23 mouse cellular contexts compared by ENCODE assay signal in the genomic region with DNA sequence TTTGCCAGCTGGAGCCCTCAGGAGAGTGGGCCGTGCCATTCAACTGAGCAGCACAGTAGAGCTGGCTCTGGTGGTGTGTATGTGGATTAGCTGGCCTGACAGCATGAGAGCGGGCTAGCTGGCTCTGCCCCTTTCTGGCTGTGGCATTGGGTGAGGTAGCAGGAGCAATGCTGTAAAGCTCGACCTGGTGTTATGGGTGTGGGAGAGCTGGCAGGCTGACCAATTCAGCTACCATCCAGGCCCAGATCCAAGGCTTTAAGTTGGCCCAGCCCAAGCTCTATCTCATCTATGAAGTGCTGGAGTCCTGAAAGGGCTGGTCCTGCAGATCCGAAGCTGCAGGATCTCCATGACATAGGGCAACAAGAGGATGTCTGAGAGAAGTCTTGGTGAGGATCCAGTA.
A peak's percentile ranks its signal among the peaks of the same experiment; 100 is the strongest.
DNase-seq lines count a peak whose midpoint lies in the region; ATAC-seq and TF ChIP-seq lines count a peak whose summit lies in the region.
"Had no signal": no experiment of that assay in that cellular context is flagged by ENCODE, and none has a peak within 500 bp of the region (broad histone marks: within the 10 kb centered on the region; RNA-seq: fewer than 3 reads in every experiment).

No protein-coding gene starts in this region.

- 66% methylated on average over 4 of the region's 4 CpGs for WGBS in lung, postnatal 0 days
- 14% methylated on average over 4 of the region's 4 CpGs for WGBS in cerebellum, adult 2 months

- no peak overlapping the region for H3K4me2 ChIP-seq in lung, postnatal 0 days (replicated peaks; ENCODE audit: low read depth, low read length)
- H3K4me2 ChIP-seq: heart, embryonic 13.5 days; hindbrain, embryonic 13.5 days; liver, embryonic 11.5 days; midbrain, embryonic 11.5 days had no signal

- TF ChIP-seq EP300 in lung, postnatal 0 days (IDR thresholded peaks at IDR 0.05): no peak

- no peaks in the 10 kb centered on the region for H3K36me3 ChIP-seq in lung, postnatal 0 days (ENCODE audit: insufficient read depth, low read length)
- H3K36me3 ChIP-seq: forebrain, embryonic 10.5 days; heart, embryonic 13.5 days; hindbrain, embryonic 13.5 days had no signal

- H3K4me3 ChIP-seq in lung, postnatal 0 days (ENCODE audit: low read depth, low read length): no peak overlapping the region
- no peak overlapping the region for H3K4me3 ChIP-seq in cerebellum, adult 2 months (replicated peaks; ENCODE audit: insufficient read depth, low read depth, low read length)
- H3K4me3 ChIP-seq: forebrain, embryonic 10.5 days; heart, adult 2 months; heart, embryonic 13.5 days; hindbrain, embryonic 13.5 days; left cerebral cortex, adult 2 months had no signal

- no peaks in the 10 kb centered on the region for H3K9me3 ChIP-seq in lung, postnatal 0 days (ENCODE audit: low read length)
- H3K9me3 ChIP-seq: forebrain, embryonic 10.5 days; heart, embryonic 13.5 days; hindbrain, embryonic 13.5 days had no signal

- no peak for TF ChIP-seq POLR2A in cerebellum, adult 2 months (IDR thresholded peaks at IDR 0.05; ENCODE audit: borderline replicate concordance, insufficient read depth, low read length)

- no peak for TF ChIP-seq CTCF in lung, postnatal 0 days (IDR thresholded peaks at IDR 0.05)
- TF ChIP-seq CTCF in cerebellum, adult 2 months (IDR thresholded peaks at IDR 0.05; ENCODE audit: borderline replicate concordance, insufficient read depth, low read depth, low read length): no peak

- H3K27me3 ChIP-seq in lung, postnatal 0 days (replicated peaks; ENCODE audit: insufficient read depth, low read length): no peaks in the 10 kb centered on the region
- H3K27me3 ChIP-seq in cerebellum, adult 2 months (ENCODE audit: control insufficient read depth, insufficient read depth, low read length): no peaks in the 10 kb centered on the region
- H3K27me3 ChIP-seq: heart, embryonic 13.5 days; hindbrain, embryonic 13.5 days had no signal

- 0 out of 2 replicates have a peak, but pooled peaks have one; percentile 14 for ATAC-seq in lung, postnatal 0 days
- ATAC-seq: forebrain, postnatal 0 days; liver, postnatal 0 days had no signal

- no peak overlapping the region for H3K9ac ChIP-seq in lung, postnatal 0 days (replicated peaks; ENCODE audit: low read depth)
- H3K9ac ChIP-seq: forebrain, postnatal 0 days; heart, embryonic 13.5 days; hindbrain, embryonic 13.5 days; liver, postnatal 0 days had no signal

- no peak overlapping the region for H3K27ac ChIP-seq in lung, postnatal 0 days (ENCODE audit: low read length)
- H3K27ac ChIP-seq in cerebellum, adult 2 months (ENCODE audit: insufficient read depth, low read length): peak overlapping the region; percentile 8
- H3K27ac ChIP-seq: forebrain, embryonic 10.5 days; heart, adult 2 months; heart, embryonic 13.5 days; hindbrain, embryonic 13.5 days; left cerebral cortex, adult 2 months; stomach, postnatal 0 days had no signal

- no peaks in the 10 kb centered on the region for H3K4me1 ChIP-seq in lung, postnatal 0 days (ENCODE audit: insufficient read depth, low read depth, low read length)
- H3K4me1 ChIP-seq in cerebellum, adult 2 months (ENCODE audit: control insufficient read depth, insufficient read depth, low read length): peaks cover 4% of the 10 kb centered on the region
- H3K4me1 ChIP-seq: forebrain, embryonic 10.5 days; heart, embryonic 13.5 days; hindbrain, embryonic 13.5 days had no signal

- peak; percentile 8 for DNase-seq in adrenal gland, adult 2 months
- DNase-seq in adrenal gland, postnatal 36 days: no peak
- no peak for DNase-seq in lung, postnatal 0 days (ENCODE audit: low spot score)
- no peak for DNase-seq in lung, postnatal 25 days (ENCODE audit: low spot score)
- DNase-seq in cerebellum, adult 2 months: peak; percentile 27 to 58
- peak; percentile 49 to 58 for DNase-seq in cerebellum, postnatal 25 days
- DNase-seq in right cerebral cortex, adult 18-20 months: no peak
- no peak for DNase-seq in yolk sac, embryonic 10.5 days (ENCODE audit: low spot score)
- DNase-seq: adrenal gland, postnatal 25 days; forebrain, postnatal 0 days; gastrocnemius, postnatal 36 days; heart, adult 2 months; kidney, adult 11 months; kidney, postnatal 4 days; layer of hippocampus, adult 9-11 months; liver, postnatal 0 days had no signal

Comparison
In these comparisons a context has a peak if more than half of its experiments do, and no peak if none do; other contexts are left out.
1. DNase-seq: peak in adrenal gland, adult 2 months (single experiment), cerebellum, adult 2 months (2 of 2) and cerebellum, postnatal 25 days (2 of 2); none in adrenal gland, postnatal 36 days (0 of 2), lung, postnatal 0 days (single experiment), lung, postnatal 25 days (single experiment), right cerebral cortex, adult 18-20 months (single experiment) and yolk sac, embryonic 10.5 days (single experiment).